Mouse (Mus musculus) midbrain, postnatal 0 days (tissue): ENCODE measurements around the gene Bicd1. TPM values are rescaled to one million over a fixed set of nuclear protein-coding genes. Genes with fewer than 3 reads are reported as not detected.
"Not testable (repeated sequence)": the region's sequence is repeated elsewhere in the genome, so short reads cannot be mapped to it uniquely, and the experiment has no call there.

Source experiments
- ATAC-seq: fragments of 200-750 bp; cut with Nextera tagmentation; 2 replicates; pipeline ENCODE4 v1.8.0; 2017; ENCODE audit warnings: moderate number of reproducible peaks, mild to moderate bottlenecking, moderate TSS enrichment, moderate library complexity; ENCODE audit not compliant: low FRiP score
- DNase-seq: peaks from one replicate; pipeline ENCODE4 v3.0.0-alpha.2; 2015; ENCODE audit warnings: low spot score
- H3K27ac ChIP-seq: fragments of 300-500 bp; sonication (generic); 2 replicates; pipeline ENCODE4 v1.5.1; 2014; ENCODE audit warnings: low read depth, mild to moderate bottlenecking, low read length, mixed read lengths
- H3K27me3 ChIP-seq: fragments of 300-500 bp; sonication (generic); 2 replicates; pipeline ENCODE4 v1.6.1; 2014; ENCODE audit warnings: low read length, control low read depth, mixed read lengths; ENCODE audit not compliant: insufficient read depth
- H3K36me3 ChIP-seq: fragments of 300-500 bp; sonication (generic); 2 replicates; pipeline ENCODE4 v1.6.1; 2014; ENCODE audit warnings: low read length, control low read depth, mixed read lengths; ENCODE audit not compliant: insufficient read depth
- H3K4me1 ChIP-seq: fragments of 300-500 bp; sonication (generic); 2 replicates; pipeline ENCODE4 v1.6.1; 2014; ENCODE audit warnings: mild to moderate bottlenecking, control low read depth, antibody characterized with exemption, low read length, mixed read lengths; ENCODE audit not compliant: insufficient read depth
- H3K4me2 ChIP-seq: fragments of 300-500 bp; sonication (generic); 2 replicates; pipeline ENCODE4 v1.6.1; 2014; ENCODE audit warnings: low read depth, mild to moderate bottlenecking, low read length, mixed read lengths; ENCODE audit not compliant: poor library complexity, severe bottlenecking
- H3K4me3 ChIP-seq: fragments of 300-500 bp; sonication (generic); 2 replicates; pipeline ENCODE4 v1.5.1; 2014; ENCODE audit warnings: low read depth, mild to moderate bottlenecking, low read length, moderate library complexity
- H3K9ac ChIP-seq: fragments of 300-500 bp; sonication (generic); replicated peaks from 2 replicates; pipeline ENCODE4 v1.6.1; 2014; ENCODE audit warnings: mild to moderate bottlenecking, low read length, moderate library complexity, mixed read lengths; ENCODE audit not compliant: poor library complexity, severe bottlenecking
- H3K9me3 ChIP-seq: fragments of 300-500 bp; sonication (generic); 2 replicates; pipeline ENCODE4 v1.6.1; 2016; ENCODE audit warnings: low read length, control low read depth
- CTCF ChIP-seq: IDR thresholded peaks from 2 replicates; pipeline ENCODE4 v1.5.1; 2016; ENCODE audit warnings: antibody characterized with exemption, mild to moderate bottlenecking
- WGBS: fragments of 180-500 bp; shearing (Covaris S2); extraction: QIAGEN DNeasy Blood & Tissue Kit; methylation state at CpG from one replicate; pipeline ENCODE4 v1.1.7; 2014; 5-methylcytosine and 5-hydroxymethylcytosine counted together
- polyA plus RNA-seq: library from polyadenylated mRNA; unstranded; fragments of >200 nt; fragmentation: Nextera tagmentation; extraction: Ambion mirVana; gene quantifications from 2 replicates; pipeline ENCODE4 v1.2.1, GENCODE M21; 2015
- total RNA-seq: library from RNA; depleted of rRNA; stranded (reverse); fragments of >200 nt; gene quantifications from 2 replicates; pipeline ENCODE4 v1.2.3, GENCODE M21; 2014

Gene Bicd1
- total and polyA plus RNA-seq, 2 experiments from 2014 or later = 40.4 to 41.5 TPM

DNA sequence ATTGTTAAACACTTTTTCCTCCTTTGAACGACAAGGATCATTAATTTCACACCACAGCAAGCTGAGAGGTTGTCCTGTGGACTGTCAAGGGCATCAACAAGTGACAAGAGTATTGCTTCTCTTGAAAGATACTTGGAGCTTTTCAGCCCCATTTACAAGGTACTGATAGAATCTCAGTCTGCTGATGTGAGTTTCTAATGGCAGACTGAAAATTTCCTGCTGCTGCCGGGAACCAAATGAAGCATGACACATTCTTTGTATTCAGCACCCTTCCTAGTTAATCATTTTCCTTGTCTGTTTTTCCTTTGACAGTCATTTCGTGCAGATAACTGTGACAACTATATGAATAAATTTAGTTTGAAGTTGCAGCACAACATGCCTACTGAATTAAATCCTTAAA, 22.3 kb upstream of the Bicd1 start:
- no peak overlapping the region for H3K4me2 ChIP-seq
- ATAC-seq (no peak), DNase-seq (peak; percentile 9)
- H3K36me3 ChIP-seq = no peaks in the 10 kb centered on the region
- H3K9ac ChIP-seq = no peak overlapping the region
- H3K27me3 ChIP-seq = no peaks in the 10 kb centered on the region
- no peak overlapping the region for H3K4me3 ChIP-seq
- H3K4me1 ChIP-seq = no peaks in the 10 kb centered on the region
- H3K9me3 ChIP-seq = no peaks in the 10 kb centered on the region
- 30% methylated on average over 3 of the region's 3 CpGs for WGBS
- TF ChIP-seq CTCF = no peak
- no peak overlapping the region for H3K27ac ChIP-seq

DNA sequence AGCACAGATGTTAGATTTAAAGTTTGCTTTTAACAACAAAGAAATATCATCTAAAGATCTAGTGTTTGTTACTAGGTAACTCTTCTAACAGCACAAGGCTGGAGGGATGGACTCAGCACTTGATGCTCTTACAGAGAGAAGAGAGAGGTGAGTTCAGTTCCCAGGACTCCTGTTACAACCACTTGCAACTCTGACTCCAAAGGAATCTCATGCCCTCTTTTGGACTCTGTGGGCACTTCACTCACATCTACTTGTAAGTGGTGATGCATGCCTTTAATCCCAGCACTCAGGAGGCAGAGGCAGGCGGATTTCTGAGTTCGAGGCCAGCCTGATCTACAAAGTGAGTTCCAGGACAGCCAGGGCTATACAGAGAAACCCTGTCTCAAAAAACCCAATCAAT, 19.1 kb upstream of the Bicd1 start:
- ATAC-seq, H3K4me1 ChIP-seq, H3K4me2 ChIP-seq, H3K27ac ChIP-seq, H3K36me3 ChIP-seq, DNase-seq, H3K9ac ChIP-seq, H3K4me3 ChIP-seq, H3K27me3 ChIP-seq, H3K9me3 ChIP-seq: not testable (repeated sequence)
- WGBS = 88% methylated on average over 2 of the region's 2 CpGs

GRCm38 (mm10) chr6:149399396-149399795, 9.3 kb upstream of the Bicd1 start:
- Histone ChIP-seq H3K27ac (no peak overlapping the region), H3K4me3 (no peak overlapping the region), H3K27me3 (no peaks in the 10 kb centered on the region), H3K9ac (no peak overlapping the region), H3K4me1 (no peaks in the 10 kb centered on the region), H3K9me3 (no peaks in the 10 kb centered on the region), H3K36me3 (no peaks in the 10 kb centered on the region), H3K4me2 (no peak overlapping the region)
- TF ChIP-seq CTCF = no peak
- peak; percentile 40 for DNase-seq
- no peak for ATAC-seq

DNA sequence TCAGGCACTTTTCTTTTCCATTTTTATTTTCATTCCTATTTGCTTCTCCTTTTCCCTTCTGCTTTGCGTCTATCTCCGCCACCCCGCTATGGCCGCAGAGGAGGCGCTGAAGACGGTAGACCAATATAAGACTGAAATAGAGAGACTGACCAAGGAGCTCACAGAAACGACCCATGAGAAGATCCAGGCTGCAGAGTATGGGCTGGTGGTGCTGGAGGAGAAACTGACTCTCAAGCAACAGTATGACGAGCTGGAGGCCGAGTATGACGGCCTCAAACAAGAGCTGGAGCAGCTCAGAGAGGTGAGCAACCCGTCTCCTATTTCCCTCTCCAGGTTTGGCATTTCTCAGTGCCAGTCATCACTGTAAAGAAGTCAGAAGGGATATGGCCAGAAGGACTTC, 655 bp downstream of the Bicd1 start:
- peak; percentile 70 for ATAC-seq
- Histone ChIP-seq H3K27me3 (no peaks in the 10 kb centered on the region), H3K36me3 (no peaks in the 10 kb centered on the region), H3K4me2 (peak overlapping the region; percentile 65), H3K4me1 (no peaks in the 10 kb centered on the region), H3K9me3 (no peaks in the 10 kb centered on the region), H3K9ac (peak overlapping the region; percentile 91), H3K4me3 (peak overlapping the region; percentile 79), H3K27ac (peak overlapping the region; percentile 96)
- under 1% methylated on average over 11 of the region's 11 CpGs for WGBS
- TF ChIP-seq CTCF = no peak
- peak; percentile 30 for DNase-seq

DNA sequence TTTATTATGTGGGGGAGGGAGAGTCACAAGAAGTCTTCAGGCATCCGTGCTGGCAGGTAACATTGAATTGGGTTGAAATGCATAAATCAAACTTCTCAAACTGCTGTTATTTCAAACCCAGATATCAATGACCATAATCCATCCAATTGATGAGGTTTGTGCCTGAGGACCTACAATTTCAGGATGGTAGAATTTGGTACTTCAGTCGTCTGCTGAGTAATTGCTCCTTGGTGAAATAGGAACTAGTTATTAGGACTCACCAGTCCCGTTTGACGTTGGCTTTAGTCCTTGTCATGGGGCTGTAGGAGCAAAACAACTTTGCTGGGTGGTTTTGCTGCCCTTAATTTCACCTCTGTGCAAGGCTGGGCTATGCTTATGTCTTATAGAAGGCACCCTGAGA, 1.2 kb downstream of the Bicd1 start:
- DNase-seq = peak; percentile 22
- H3K36me3 ChIP-seq = no peaks in the 10 kb centered on the region
- H3K9ac ChIP-seq = peak overlapping the region; percentile 91
- H3K4me2 ChIP-seq = peak overlapping the region; percentile 65
- no peak for TF ChIP-seq CTCF
- 2% methylated on average over 4 of the region's 4 CpGs for WGBS
- peak overlapping the region; percentile 96 for H3K27ac ChIP-seq
- peak overlapping the region; percentile 79 for H3K4me3 ChIP-seq
- ATAC-seq = no peak
- no peaks in the 10 kb centered on the region for H3K4me1 ChIP-seq
- no peaks in the 10 kb centered on the region for H3K27me3 ChIP-seq
- H3K9me3 ChIP-seq = no peaks in the 10 kb centered on the region

- no peaks in the 10 kb centered on the region for H3K9me3 ChIP-seq
- H3K36me3 ChIP-seq = no peaks in the 10 kb centered on the region
- no peaks in the 10 kb centered on the region for H3K4me1 ChIP-seq
- H3K4me2 ChIP-seq = no peak overlapping the region
- H3K9ac ChIP-seq = no peak overlapping the region
- H3K27ac ChIP-seq = no peak overlapping the region
- no peak for TF ChIP-seq CTCF
- DNase-seq = no peak
- H3K4me3 ChIP-seq = no peak overlapping the region
- ATAC-seq = no peak
- H3K27me3 ChIP-seq = no peaks in the 10 kb centered on the region
Measured at GRCm38 (mm10) chr6:149413256-149413655, 4.6 kb downstream of the Bicd1 start.

DNA sequence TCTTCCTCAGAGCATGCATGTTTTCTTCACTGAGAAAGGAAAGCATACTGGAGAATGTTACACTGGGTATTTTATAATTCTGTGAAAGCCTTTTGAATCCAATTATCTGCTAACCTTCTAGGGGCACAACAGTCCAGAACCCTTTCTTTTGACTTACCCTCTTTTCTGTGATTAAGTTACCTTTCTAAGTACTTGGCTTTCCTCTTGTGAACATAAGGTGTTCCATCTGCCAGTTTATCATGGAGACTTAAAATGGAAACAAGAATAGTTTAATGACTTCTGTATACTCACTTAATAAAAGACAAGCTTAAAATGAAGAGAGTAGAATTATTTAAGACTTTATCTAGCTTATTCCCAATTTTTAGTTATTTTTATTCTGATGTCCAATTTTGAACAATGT, 16.1 kb downstream of the Bicd1 start:
- DNase-seq (no peak), ATAC-seq (no peak)
- Histone ChIP-seq H3K4me3 (no peak overlapping the region), H3K4me2 (no peak overlapping the region), H3K9ac (no peak overlapping the region), H3K4me1 (no peaks in the 10 kb centered on the region), H3K9me3 (no peaks in the 10 kb centered on the region), H3K27ac (no peak overlapping the region), H3K27me3 (no peaks in the 10 kb centered on the region), H3K36me3 (no peaks in the 10 kb centered on the region)
- TF ChIP-seq CTCF = no peak
